Mouse (Mus musculus) layer of hippocampus, adult 9-10 months (tissue): Measurements from ENCODE around the gene Ispd.

ENCODE experiments used
- DNase-seq: peaks from one replicate; pipeline ENCODE4 v3.0.0; 2022; ENCODE audit warnings: low spot score

Ispd gene

GRCm38 (mm10) chr12:36570414-36571095, 189.3 kb downstream of the Ispd start:
- no peak for DNase-seq

DNA sequence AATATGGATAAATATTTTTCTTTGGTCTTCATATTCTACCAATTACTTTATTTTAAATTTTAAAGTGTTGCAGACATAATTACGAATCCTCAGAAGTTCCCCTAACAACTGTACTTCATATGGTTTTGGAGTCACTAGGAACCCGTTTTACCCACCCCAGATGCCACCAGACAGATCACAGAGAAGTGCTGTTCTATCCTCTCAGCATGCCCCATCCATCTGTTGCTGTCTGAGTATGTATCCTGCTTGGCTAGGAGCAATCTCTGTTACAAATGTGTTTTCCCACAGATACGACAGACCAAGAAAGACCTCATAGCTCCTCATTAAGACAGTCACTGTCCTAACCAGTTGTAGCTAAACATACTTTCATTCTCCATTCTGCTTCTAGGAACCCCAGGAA, 203.6 kb downstream of the Ispd start:
- peak; percentile 4 for DNase-seq

DNA sequence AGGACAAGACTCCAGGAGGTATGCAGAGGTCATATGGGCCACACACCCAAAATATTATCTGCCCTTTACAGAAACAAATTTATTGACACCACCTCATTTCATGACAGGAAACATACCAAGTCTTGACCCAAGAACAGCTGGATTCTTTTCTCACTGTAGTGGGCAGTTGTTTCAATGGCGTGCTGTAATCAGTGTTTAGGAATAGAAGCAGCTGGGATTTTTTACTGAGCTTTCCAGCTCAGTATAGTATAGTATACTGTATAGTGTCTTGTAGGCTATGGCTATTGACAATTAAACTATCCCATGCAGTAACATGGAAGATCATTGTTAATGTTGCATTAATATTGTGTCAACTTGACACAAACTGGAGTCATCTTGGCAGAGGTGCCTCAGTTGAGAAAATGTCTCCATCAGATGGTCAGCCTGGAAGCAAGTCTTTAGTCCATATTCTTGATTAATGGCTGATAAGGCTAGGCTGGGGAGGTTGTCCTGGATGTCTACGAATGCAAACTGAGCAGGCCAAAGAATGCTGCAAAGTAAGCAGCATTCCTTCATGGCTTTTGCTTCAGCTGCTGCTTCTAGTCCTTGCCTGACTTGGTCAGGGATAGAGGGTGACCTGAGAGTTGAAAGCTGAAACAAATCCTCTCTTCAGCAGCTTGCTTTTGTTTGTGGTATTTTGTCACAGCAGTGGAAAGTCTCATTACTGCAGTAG, 216.4 kb downstream of the Ispd start:
- no peak for DNase-seq

DNA sequence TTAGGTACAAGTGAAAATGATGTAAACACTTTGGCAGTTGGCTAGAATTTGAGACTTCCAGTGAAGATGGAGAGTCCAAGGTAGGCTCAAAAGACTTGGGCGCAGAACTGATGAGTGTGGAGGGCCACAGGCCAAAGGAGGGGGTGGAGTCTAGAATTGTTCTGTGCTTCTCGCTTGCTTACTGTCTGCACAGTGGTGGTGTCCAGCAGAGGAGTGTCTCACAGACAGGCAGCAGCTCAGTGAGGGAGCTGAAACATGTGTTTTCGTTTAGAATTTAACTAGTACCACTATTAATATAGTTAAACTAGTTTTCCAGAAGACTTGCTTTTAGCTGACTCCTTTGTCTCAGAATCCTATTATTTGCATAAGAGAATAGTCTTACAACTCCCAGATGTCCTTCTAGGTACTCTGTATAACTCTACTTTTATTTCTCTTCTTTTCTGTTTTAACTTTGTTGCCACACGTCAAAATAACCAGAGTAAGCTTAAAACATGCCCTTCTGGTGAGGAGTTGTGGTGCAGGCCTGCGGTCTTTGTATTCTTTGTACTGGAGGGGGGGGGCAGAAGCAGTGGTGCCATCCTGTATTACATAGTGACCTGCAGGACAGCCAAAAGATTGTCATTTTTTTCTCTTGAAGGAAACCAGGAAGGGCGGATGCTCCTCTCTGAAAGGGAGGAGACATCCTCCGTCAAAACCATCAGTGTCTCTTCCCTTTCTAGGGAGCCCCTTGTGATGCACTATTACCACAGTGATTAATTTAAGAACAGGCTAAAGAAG, 240.9 kb downstream of the Ispd start:
- no peak for DNase-seq

GRCm38 (mm10) chr12:36627204-36627603, 246.0 kb downstream of the Ispd start:
- DNase-seq = no peak

- no peak for DNase-seq
Observed at GRCm38 (mm10) chr12:36632427-36632826, 251.2 kb downstream of the Ispd start.

GRCm38 (mm10) chr12:36647514-36647913, 266.3 kb downstream of the Ispd start:
- DNase-seq = no peak

DNA sequence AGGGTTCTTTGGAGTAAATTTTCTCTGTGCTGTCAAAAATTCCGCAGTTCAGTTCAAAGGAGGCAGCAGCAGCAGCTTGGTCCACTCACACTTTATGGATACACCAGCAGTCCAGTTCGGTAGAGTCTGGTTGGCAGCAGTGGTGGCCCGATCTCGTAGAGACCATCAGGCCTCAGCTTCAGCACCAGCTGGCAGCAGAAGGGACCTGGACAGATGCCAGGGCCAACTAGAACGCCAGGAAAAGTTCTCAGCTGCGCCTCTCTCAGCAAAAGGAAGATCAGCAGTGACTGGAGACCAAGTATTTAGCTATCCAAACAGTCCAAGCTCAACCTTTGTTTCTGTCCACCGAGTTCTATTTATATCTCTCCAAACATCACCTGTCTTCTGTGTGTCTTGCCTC, 281.2 kb downstream of the Ispd start:
- DNase-seq = no peak

DNA sequence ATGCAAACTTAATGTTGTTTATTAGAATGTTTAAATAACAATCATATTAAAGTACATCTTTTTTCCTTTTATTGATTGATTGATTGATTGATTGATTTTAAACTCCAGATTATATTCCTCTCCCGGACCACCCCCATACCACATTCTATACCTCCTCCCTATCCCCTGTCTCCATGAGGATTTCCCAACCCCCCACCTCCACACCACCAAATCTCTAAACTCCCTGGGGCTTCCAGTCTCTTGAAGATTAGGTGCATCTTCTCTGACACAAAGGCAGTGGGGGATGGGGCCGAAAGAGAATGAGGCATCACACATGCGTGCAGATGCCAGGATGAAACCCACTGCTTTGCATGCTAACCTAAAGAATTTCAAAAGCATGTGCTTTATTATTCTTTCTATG, 283.5 kb downstream of the Ispd start:
- no peak for DNase-seq

- no peak for DNase-seq
Observed at GRCm38 (mm10) chr12:36666771-36667170, 285.5 kb downstream of the Ispd start.

DNA sequence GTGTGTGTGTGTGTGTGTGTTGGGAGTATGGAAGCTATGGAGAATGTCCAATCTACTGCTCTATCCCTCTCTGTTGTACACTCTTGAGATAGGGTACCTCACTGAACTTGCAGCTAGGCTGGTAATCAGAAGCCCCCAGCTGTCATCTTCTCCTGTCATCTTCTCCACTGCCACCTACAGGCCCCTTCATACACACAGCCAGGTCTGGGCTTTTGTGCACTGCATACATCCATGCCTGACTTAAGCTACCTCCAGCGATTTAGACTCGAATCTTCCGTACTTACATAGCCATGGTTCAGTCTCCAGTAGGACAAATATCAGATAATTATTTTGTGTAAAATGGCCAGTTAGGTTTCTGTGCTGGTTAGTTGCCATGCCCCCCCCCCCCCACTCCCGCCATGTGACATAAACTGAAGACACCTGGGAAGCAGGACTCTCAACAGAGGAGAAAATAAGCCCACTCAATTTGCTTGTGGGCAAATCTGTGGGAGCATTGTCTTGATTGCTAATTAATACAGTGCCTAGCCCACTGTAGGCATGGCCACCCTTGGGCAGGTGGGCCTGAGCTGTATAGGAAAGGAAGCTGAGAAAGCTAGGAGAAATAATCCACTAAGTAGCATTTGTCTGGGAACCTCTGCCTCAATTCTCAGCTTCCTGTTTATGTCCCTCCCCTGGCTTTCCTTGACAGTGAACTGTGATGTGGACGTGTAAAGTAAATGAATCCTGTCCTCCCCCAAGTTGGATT, 289.1 kb downstream of the Ispd start:
- no peak for DNase-seq

DNA sequence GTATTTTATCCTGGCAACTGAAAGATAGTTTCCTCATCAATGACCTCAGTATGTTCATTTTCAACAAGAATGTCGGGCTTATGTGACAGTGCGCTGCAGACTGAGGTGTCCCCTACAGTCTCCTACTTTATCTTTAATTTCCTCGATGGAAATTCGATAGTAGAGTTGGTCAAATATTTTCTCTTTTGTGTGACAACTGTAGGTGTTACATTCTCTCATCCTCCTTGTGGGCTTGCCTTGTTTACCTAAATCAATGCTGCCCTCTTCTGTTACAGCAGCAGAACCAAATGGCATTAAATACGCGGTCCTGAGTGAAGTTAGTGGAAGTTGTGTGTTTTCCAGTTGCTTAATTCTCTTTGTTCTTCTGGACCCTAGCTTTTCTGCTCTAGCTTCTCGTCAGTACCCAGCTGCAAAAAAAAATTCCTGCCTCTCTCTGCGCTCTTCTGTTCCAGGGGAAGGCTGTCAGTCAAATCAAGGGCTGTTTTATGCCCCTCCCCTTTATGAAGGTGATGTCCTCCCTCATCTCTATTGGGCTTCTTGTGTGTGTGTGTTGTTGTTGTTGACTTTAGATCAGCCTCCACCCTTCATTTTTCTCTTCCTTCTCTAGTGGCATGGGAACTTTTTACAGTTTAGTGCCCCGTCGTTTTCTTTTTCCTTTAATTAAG, 289.8 kb downstream of the Ispd start:
- no peak for DNase-seq

GRCm38 (mm10) chr12:36674481-36674880, 293.2 kb downstream of the Ispd start:
- DNase-seq = no peak

GRCm38 (mm10) chr12:36678220-36678619, 297.0 kb downstream of the Ispd start:
- DNase-seq = no peak

- DNase-seq = no peak
Observed at GRCm38 (mm10) chr12:36680883-36681505, 299.7 kb downstream of the Ispd start.

DNA sequence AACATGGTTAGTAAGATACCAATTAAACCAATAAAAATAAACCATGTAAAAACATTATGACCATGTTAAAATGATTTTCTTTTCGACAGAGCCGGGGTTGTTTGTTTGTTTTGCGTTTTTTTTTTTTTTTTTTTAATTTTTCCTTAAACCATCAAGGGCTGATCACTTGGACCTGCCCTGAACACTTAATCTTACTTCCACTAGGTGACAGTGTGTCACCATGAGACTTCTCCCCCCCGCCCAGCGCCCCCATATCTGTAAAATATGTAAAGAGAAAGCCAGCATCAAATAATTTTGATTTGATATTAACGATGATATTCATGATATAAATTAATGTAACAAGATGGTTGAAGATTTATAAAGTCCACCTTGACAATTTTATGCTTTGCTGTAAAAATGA, 300.5 kb downstream of the Ispd start:
- DNase-seq = no peak

GRCm38 (mm10) chr12:36694072-36694471, 312.8 kb downstream of the Ispd start:
- no peak for DNase-seq

- DNase-seq = peak; percentile 22
Observed at GRCm38 (mm10) chr12:36704380-36704779, 323.1 kb downstream of the Ispd start.

GRCm38 (mm10) chr12:36708810-36709209, 327.6 kb downstream of the Ispd start:
- no peak for DNase-seq

- no peak for DNase-seq
Observed at GRCm38 (mm10) chr12:36713866-36714662, 332.8 kb downstream of the Ispd start.
